Mouse (Mus musculus): ENCODE results near the gene Mtap. TPM values are rescaled to one million over a fixed set of nuclear protein-coding genes. Genes with fewer than 3 reads are reported as not detected.

Gene Mtap
- total RNA-seq, 2 experiments from 2014 or later: 21.3 to 21.8 TPM

DNA sequence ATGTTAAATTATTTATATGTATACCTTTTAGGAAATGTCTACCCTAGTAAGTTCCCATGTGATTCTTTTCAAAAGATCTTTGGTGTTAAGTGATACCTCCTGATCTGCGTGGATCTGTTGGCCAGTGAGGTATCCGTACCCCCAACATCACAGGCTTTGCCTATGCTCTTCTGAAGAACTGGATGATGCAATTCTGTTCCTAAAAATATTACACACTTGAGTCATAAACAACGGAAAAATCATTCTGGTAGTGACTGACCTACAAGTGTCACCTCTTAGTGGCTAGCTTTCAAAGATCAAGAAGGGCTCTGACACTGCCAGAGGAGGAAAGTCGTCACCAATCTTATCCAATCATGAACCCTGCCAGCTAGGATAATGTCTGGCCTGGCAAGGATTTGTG lies 58.6 kb downstream of the Mtap start:
- intact Hi-C loops (cut with DNase I): no loop called here
- DNase-seq (ENCODE audit: low spot score): no peak

DNA sequence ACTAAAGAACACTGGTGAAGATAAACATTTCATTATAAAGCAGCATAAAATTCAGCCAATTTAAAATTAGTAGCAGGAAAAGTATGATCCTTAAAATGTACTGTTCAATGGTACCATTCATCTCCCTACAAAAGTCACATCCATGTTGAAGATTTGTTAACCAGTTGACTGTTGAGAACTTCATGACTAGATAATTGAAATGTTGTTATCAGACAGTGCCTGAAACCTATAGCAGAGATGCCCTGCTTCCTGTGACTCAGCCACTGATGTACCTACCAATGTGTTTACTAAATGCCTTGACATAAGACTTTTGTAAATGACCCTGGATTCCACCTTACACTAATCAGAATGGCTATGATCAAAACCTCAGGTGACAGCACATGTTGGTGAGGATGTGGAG lies 60.2 kb downstream of the Mtap start:
- intact Hi-C loops (cut with DNase I): no loop called here
- no peak for DNase-seq (ENCODE audit: low spot score)

DNA sequence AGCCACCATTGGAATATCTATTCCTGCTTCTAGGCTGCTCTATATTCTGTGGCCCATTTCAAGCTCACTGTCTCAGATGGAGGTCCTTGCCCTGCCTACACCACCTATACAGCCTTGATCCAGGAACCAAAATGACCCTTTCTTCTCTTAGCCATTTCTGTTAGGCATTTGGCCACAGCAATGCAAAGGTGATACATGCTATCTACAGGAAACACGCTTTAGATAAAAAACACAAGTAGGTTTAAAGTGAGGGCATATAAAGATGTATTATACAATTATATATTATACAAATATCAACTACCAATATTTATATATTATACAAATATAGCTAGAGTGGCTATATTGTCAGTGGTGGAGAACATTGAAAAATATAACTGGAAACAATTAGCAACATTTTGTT lies 63.9 kb downstream of the Mtap start:
- intact Hi-C loops (cut with DNase I): no loop called here
- DNase-seq (ENCODE audit: low spot score): no peak

DNA sequence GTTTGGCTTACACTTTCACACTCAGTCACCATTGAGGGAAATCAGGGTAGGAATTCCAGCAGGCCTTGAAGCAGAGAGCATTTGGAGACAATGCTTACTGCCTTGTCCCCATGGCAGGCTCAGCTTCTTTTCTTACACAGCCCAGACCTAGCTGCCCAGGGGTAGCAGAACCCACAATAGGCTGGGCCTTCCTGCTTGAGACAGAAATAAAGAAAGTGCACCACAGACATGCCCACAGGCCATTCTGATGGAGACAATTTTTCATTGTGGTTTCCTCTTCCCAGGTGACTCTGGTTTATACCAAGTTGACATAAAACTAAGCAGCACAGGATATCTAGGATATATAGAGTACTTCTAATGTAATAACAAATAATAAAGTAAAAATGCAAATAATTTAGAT lies 72.4 kb downstream of the Mtap start:
- no peak for DNase-seq (ENCODE audit: low spot score)
- intact Hi-C loops (cut with DNase I): no loop called here

DNA sequence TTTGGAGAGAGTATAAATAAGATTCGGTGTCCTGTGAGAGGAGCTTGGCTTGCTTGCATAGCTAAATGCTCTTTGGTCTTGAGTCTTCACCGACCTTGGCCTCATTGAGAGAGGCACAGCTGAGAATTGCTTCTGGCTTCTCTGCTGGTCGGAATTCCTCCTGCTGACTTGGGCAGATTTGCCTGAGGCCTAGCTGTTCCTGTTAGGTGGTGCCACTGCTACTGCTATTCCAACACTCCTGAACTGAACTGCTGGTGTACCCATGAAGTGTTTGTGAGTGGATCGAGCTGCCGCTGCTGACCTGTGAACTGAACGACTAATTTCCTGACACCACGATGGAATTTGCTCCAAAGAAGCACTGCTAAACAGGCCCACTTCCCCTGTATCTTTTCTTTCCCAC lies 73.4 kb downstream of the Mtap start:
- intact Hi-C loops (cut with DNase I): no loop called here
- no peak for DNase-seq (ENCODE audit: low spot score)

DNA sequence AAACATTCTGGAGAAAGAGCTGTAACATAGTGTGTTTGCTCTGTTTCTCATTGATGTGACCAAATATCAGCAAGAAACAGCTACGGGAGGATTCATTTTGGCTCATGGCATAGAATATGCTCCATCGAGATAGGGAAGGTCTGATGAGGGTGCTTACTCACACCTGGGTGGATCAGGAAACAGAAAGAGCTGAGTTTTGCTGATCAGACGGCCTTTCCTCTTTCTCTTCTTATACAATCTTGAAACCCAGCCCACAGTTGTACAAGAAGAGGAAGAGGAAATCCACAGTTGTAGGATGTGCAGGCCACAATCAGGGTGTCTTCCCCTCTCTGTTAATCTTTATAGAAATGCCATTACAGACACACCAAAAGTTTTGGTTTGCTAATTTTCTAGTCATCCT lies 75.3 kb downstream of the Mtap start:
- no peak for DNase-seq (ENCODE audit: low spot score)
- intact Hi-C loops (cut with DNase I): no loop called here

Other genes starting within 250 kb of the Mtap start
- gene Cdkn2a, start 157.5 kb downstream of the Mtap start, total RNA-seq (2021): not detected
- under 1 TPM; 0.65 to 0.87 TPM for gene Cdkn2b, start 173.9 kb downstream of the Mtap start, total RNA-seq (2021)

Data from heart, postnatal 25 days (tissue).